Mouse (Mus musculus) gastrocnemius, adult 2 months (tissue): Measurements from ENCODE around the gene Lrrc8d. TPM values are rescaled to one million over a fixed set of nuclear protein-coding genes. Genes with fewer than 3 reads are reported as not detected.
A peak's percentile ranks its signal among the peaks of the same experiment; 100 is the strongest.
"Not testable (repeated sequence)": the region's sequence is repeated elsewhere in the genome, so short reads cannot be mapped to it uniquely, and the experiment has no call there.

Experiments
- DNase-seq: peaks from one replicate; pipeline ENCODE4 v3.0.0; 2022
- H3K27ac ChIP-seq: fragments of 200-600 bp; 2 replicates; pipeline ENCODE4 v1.8.1; 2022; ENCODE audit warnings: mild to moderate bottlenecking
- H3K4me3 ChIP-seq: fragments of 200-600 bp; 2 replicates; pipeline ENCODE4 v1.8.1; 2022; ENCODE audit warnings: mild to moderate bottlenecking, moderate library complexity
- CTCF ChIP-seq: fragments of 200-600 bp; IDR thresholded peaks from 2 replicates; pipeline ENCODE4 v1.8.1; 2022; ENCODE audit warnings: antibody characterized with exemption, mild to moderate bottlenecking, moderate library complexity
- intact Hi-C: fragments of 180-260 bp; cut with DNase I; formaldehyde crosslinking; loops from one replicate; pipeline ENCODE4 v1.15.1; 2025
- total RNA-seq, 2 experiments: library from RNA; stranded (reverse); gene quantifications; 2 replicates each; pipeline ENCODE4 v1.2.3; 2021

Lrrc8d gene
- total RNA-seq, 2 experiments from 2014 or later: 3.2 to 5.0 TPM

- no peak overlapping the region for H3K27ac ChIP-seq
- no peak overlapping the region for H3K4me3 ChIP-seq
- no peak for DNase-seq
- intact Hi-C loops: no loop called here
- no peak for TF ChIP-seq CTCF
Measured at GRCm38 (mm10) chr5:105672332-105672731, 27.4 kb upstream of the Lrrc8d start.

- intact Hi-C loops: no loop called here
- Histone ChIP-seq H3K4me3 (no peak overlapping the region), H3K27ac (no peak overlapping the region)
- DNase-seq: no peak
- no peak for TF ChIP-seq CTCF
Measured at GRCm38 (mm10) chr5:105675511-105675910, 24.3 kb upstream of the Lrrc8d start.

- intact Hi-C loops: no loop called here
- TF ChIP-seq CTCF: no peak
- H3K27ac ChIP-seq: peak overlapping the region; percentile 50
Measured at GRCm38 (mm10) chr5:105677071-105677470, 22.7 kb upstream of the Lrrc8d start.

GRCm38 (mm10) chr5:105678243-105678642 lies 21.5 kb upstream of the Lrrc8d start:
- no peak for TF ChIP-seq CTCF
- intact Hi-C loops: no loop called here
- no peak overlapping the region for H3K4me3 ChIP-seq
- no peak for DNase-seq
- H3K27ac ChIP-seq: no peak overlapping the region

More at GRCm38 (mm10) chr5:105677071-105677470, 22.7 kb upstream of the Lrrc8d start:
- no peak overlapping the region for H3K4me3 ChIP-seq
- DNase-seq: no peak

DNA sequence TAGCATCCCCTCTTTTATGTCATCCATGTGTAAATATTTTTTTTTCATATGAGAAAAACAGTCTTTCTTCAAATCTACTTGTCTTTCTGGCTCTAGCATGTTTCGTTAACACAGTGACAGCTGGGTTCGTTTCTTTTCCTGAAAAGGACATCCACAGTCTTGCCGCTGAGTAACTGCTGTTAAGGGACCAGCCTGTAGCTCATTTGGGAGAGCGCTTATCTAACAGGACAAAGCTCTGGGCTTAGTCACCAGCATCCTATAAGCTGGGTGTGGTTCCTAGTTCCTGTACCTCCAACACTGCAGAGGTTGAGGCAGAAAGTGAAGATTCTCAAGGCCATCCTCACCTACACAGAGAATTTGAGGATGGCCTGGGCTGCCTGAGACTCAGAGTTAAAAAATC lies 20.5 kb upstream of the Lrrc8d start:
- Histone ChIP-seq H3K27ac (no peak overlapping the region), H3K4me3 (no peak overlapping the region)
- no peak for DNase-seq
- intact Hi-C loops: no loop called here
- no peak for TF ChIP-seq CTCF

- H3K27ac ChIP-seq: no peak overlapping the region
- no peak for TF ChIP-seq CTCF
- intact Hi-C loops: no loop called here
- no peak overlapping the region for H3K4me3 ChIP-seq
- no peak for DNase-seq
Measured at GRCm38 (mm10) chr5:105679921-105680843, 19.6 kb upstream of the Lrrc8d start.

DNA sequence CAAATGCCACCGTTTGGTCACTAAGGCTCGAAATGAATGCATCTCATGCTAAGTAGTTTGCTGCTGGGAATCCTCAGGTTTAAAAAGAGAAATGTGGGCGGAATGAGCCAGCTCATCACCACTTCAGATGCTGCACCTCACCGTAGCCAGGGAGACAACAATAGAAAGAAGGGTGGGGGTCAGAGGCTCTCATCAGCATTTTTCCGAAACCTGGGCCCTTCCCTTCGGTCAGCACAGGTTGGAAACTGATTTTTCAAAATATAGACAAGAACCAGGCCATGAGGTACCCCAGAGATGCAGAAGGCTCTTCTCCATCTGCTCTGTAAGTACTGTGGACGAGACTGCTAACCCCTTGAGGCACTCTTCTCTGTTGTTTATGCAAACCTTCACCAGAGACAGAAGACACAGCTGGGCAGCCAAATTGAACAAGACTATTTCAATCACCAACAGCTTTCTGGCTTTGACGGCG lies 17.6 kb upstream of the Lrrc8d start:
- intact Hi-C loops: no loop called here
- Histone ChIP-seq H3K4me3 (no peak overlapping the region), H3K27ac (no peak overlapping the region)
- TF ChIP-seq CTCF: no peak
- DNase-seq: no peak

GRCm38 (mm10) chr5:105683912-105684350 lies 15.8 kb upstream of the Lrrc8d start:
- Histone ChIP-seq H3K27ac (no peak overlapping the region), H3K4me3 (no peak overlapping the region)
- intact Hi-C loops: no loop called here
- no peak for DNase-seq
- TF ChIP-seq CTCF: no peak

DNA sequence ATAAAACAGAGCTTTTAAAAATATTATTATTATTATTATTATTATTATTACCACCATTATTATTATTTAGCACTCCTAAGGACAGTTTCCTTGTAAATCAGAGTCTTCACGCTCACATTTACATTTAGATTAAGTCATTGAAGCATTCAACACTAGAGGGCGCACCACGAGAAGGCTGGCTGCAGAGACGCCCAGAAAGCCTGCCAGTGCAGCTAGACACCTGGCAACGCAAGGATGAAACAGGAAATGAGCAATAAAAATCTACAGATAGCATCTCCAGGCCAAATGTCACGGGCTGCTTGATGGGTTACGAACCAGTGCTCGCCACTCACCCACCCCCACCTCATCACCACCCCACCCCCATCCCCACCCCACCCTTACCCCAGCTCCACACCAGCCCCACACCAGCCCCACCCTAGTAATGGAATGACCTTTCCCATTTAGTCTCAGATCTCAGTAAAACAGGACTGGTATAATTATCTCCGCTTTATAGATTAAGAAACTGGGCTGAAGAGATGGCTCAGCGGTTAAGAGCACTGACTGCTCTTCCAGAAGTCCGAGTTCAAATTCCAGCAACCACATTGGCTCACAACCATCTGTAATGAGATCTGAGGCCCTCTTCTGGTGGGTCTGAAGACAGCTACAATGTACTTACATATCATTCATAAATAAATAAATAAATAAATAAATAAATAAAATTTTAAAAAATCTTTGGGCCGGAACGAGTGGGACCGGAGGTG lies 14.7 kb upstream of the Lrrc8d start:
- Histone ChIP-seq H3K4me3 (no peak overlapping the region), H3K27ac (no peak overlapping the region)
- TF ChIP-seq CTCF: peak; percentile 88
- intact Hi-C loops: loop anchor here (1.0 kb wide), 1 partner anchor 183 kb away; no protein-coding TSS in a partner anchor
- DNase-seq: peak; percentile 79

DNA sequence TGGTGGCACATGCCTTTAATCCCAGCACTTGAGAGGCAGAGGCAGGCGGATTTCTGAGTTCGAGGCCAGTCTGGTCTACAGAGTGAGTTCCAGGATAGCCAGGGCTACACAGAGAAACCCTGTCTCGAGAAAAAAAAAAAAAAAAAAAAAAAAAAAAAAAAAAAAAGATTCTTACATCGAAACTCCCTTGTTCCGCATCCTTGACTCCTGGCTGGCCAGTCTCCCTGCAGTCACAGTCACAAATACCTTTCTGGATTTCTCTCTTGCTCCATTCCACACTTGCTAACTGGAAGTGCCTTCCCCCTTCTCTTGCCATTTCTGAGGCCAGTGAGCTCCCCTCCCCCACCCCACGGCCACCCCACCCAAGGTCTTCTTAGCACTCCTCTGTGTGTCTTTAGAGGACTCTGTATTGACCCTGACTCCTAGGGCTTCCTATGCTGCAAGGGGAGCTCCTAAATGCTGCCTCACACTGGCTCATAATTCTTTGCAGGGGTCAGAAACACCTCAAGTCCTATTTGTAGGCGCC lies 13.9 kb upstream of the Lrrc8d start:
- not testable (repeated sequence) for H3K27ac ChIP-seq, H3K4me3 ChIP-seq, DNase-seq
- intact Hi-C loops: loop anchor here (1.0 kb wide), 1 partner anchor 182 kb away; no protein-coding TSS in a partner anchor

DNA sequence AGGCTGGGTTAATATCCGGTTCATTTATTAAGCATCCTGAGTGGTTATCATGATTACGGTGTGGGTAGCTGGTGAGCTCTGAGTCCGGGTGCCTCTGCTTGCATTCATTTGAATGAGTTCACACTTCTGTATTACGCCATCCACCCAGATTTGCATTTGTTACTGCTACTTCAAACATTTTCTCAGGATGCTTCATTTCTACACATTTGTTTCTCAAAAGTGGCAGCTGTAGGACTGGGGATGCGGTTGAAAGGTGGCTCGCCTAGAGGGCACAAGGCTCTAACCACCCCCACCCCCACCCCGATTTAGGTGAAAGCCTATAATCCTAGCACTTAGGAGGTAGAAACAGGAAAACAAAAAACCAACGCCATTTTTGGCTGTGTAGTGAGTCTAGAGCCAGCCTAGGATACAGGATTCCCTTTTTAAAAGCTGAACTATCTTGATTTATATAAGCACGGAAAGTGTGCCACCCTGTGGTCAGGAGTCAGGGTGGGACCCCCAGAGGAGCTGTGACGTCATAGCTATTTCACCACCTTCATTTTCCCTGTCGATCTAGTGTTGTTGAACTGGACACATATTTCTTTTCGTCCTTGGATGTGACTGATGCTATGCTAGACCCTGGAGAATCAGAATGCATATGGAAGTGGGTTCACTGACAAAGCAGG lies 13.3 kb upstream of the Lrrc8d start:
- Histone ChIP-seq H3K4me3 (no peak overlapping the region), H3K27ac (no peak overlapping the region)
- no peak for TF ChIP-seq CTCF
- intact Hi-C loops: no loop called here
- no peak for DNase-seq
